Mouse (Mus musculus) left cerebral cortex, adult 2 months (tissue): Measurements from ENCODE around the gene Gm4779. TPM values are rescaled to one million over a fixed set of nuclear protein-coding genes. Genes with fewer than 3 reads are reported as not detected.
A peak's percentile ranks its signal among the peaks of the same experiment; 100 is the strongest.

ENCODE experiments used
- DNase-seq, 2 experiments: peaks; one replicate each; pipeline ENCODE4 v3.0.0; 2021 to 2022; ENCODE audit warnings: low spot score in 2 of 2, mixed read lengths in 1 of 2; ENCODE audit errors: extremely low spot score in 1 of 2
- H3K27ac ChIP-seq: fragments of 200-600 bp; 2 replicates; pipeline ENCODE4 v1.8.1; 2022
- H3K4me3 ChIP-seq: fragments of 200-600 bp; 2 replicates; pipeline ENCODE4 v1.8.1; 2022
- CTCF ChIP-seq: fragments of 200-600 bp; IDR thresholded peaks from 2 replicates; pipeline ENCODE4 v1.8.1; 2022; ENCODE audit warnings: antibody characterized with exemption, mild to moderate bottlenecking, moderate library complexity
- intact Hi-C: fragments of 180-260 bp; cut with DNase I; formaldehyde crosslinking; loops from one replicate; pipeline ENCODE4 v1.15.1; 2025
- total RNA-seq, 2 experiments: library from RNA; stranded (reverse); gene quantifications; 2 replicates each; pipeline ENCODE4 v1.2.3; 2021

Gm4779 gene
- total RNA-seq, 2 experiments from 2014 or later: 0.30 TPM; not detected in 1

GRCm38 (mm10) chrX:101750144-101750543, 44.1 kb downstream of the Gm4779 start:
- no peak overlapping the region for H3K4me3 ChIP-seq
- intact Hi-C loops: no loop called here
- no peak for TF ChIP-seq CTCF
- DNase-seq: no peak
- no peak overlapping the region for H3K27ac ChIP-seq

DNA sequence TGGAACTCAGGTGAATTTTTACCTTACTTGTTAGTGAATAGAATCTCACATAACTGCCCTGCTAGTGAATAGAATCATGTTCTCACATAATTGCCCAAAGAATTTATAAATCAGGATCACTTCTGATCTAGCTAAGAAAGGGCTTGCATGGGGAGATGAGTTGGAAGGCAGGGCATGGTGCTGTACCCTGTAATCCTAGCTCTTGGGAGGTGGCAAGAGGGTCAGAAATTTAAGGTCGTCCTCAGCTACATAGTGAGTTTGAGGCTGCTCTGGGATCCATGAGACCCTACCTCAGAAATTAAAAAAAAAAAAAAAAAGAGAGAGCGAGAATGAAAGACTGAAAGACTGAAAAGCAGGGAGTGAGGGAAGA, 53.2 kb downstream of the Gm4779 start:
- no peak for DNase-seq
- TF ChIP-seq CTCF: no peak
- H3K27ac ChIP-seq: no peak overlapping the region; the same call in 1 of the 2 replicates
- intact Hi-C loops: no loop called here
- H3K4me3 ChIP-seq: no peak overlapping the region

DNA sequence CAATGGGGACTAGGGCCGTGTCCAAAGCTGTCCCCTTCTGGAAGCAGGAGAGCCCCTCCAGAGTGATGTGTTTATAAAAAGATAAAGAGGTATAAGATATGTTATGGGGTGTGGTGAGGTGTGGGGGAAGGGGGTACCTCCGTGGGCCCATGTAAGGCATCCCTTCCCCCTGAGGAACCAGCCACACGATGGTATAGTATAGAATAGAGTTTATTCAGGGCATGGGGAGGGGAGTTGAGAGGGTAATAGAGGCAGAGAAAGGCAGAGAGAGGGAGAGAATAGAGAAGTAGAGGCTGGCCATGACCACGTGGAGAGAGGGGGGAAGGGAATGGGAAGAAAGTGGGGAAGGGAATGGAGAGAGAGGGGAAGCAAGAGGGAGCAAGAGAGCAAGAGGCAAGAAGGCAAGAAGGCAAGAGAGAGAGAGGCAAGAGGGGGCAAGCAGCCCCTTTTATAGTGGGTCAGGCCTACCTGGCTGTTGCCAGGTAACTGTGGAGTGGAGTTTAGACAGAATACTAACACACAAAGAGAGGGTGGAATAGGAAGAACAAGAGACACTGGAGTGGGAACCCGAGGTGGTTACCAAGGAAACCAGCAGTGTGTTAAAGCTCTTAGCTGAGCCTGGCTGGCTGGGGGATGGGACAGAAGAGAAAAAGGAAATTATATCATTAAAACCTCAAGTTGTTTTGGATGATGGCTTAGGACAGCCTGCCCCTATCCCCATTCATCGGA, 53.7 kb downstream of the Gm4779 start:
- no peak overlapping the region for H3K4me3 ChIP-seq
- TF ChIP-seq CTCF: no peak
- intact Hi-C loops: no loop called here
- H3K27ac ChIP-seq: no peak overlapping the region
- DNase-seq: peak in 1 of 2 experiments; percentile 31

Other genes with a start within 250 kb of the Gm4779 start
- 100 to 1,000 TPM; 232 to 236 TPM for gene Ogt, start 154.4 kb downstream of the Gm4779 start, total RNA-seq
- not detected for gene Cxcr3, start 60.2 kb downstream of the Gm4779 start, total RNA-seq
- gene 8030474K03Rik, start 233 bp upstream of the Gm4779 start, total RNA-seq: not detected
- gene Nhsl2, start 55.0 kb upstream of the Gm4779 start, total RNA-seq: 10 to 100 TPM; 37.0 to 38.0 TPM